Mouse (Mus musculus) bone marrow, adult 2 months (tissue): ENCODE results near the gene 1110004F10Rik.

ENCODE experiments used
- CTCF ChIP-seq: fragments of 200-500 bp; IDR thresholded peaks from 2 replicates; pipeline ENCODE4 v1.5.1; 2011; ENCODE audit warnings: low read length, control low read depth; ENCODE audit not compliant: control insufficient read depth, insufficient read depth
- POLR2A ChIP-seq: fragments of 200-500 bp; IDR thresholded peaks from 2 replicates; pipeline ENCODE4 v1.6.1; 2011; ENCODE audit warnings: low read depth, mild to moderate bottlenecking, control low read depth, low read length, borderline replicate concordance; ENCODE audit not compliant: control insufficient read depth

DNA sequence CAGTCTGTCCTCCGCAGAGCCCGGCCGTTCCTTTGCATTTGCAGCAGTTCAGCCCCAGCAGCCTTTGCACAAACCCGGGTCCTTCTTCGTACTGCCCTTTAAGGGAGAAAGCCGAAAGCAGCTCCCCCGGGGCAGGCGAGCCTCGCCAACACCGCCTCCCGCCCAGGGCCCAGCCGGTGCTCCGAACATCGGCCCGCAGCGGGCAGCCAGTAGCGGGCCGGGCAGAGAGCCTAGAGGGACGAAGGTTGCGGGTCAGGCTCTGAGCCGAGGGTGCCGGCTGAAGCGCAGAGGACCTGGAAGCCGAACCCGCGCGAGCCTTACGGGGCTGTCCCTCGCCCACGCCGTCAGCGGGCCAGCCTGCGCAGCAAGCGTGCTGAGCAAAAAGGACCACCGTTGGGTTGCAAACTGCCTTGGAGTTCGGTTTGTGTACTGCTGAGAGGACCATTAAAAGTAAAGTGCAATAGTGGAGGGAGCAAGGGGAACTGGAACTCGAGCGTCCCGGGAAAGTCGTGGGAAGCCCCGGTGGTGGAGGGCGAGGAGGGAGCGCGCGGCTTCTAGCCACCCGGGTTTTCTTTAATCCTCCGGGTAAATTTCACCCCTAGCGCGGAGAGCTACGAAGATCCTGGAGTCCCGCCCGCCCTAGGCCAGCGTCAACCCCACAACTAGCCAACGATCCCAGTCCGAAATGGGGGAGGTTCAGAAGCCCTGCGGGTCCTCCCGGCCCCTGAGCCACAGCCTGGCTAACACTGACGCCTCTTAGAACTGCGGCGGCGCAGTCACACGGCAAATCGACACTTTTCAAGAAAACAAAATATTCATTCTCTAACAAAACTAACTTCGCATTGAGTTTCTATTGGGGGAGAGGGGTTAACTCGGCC is 7.2 kb upstream of the 1110004F10Rik start:
- no peak for TF ChIP-seq CTCF
- peak; percentile 40; the same call in 1 of the 2 replicates for TF ChIP-seq POLR2A
